Mouse (Mus musculus) limb, embryonic 13.5 days (tissue): ENCODE measurements around the gene C87499. TPM values are rescaled to one million over a fixed set of nuclear protein-coding genes. Genes with fewer than 3 reads are reported as not detected.

Source experiments
- ATAC-seq: fragments of 200-750 bp; cut with Nextera tagmentation; 2 replicates; pipeline ENCODE4 v1.8.0; 2017; ENCODE audit warnings: low read depth, moderate number of reproducible peaks, moderate TSS enrichment; ENCODE audit not compliant: low FRiP score
- H3K27ac ChIP-seq: fragments of 300-500 bp; sonication (generic); 2 replicates; pipeline ENCODE4 v1.5.1; 2015; ENCODE audit warnings: inconsistent platforms, mild to moderate bottlenecking, moderate library complexity
- H3K27me3 ChIP-seq: fragments of 300-500 bp; sonication (generic); 2 replicates; pipeline ENCODE4 v1.6.1; 2015; ENCODE audit warnings: mild to moderate bottlenecking, inconsistent platforms
- H3K36me3 ChIP-seq: fragments of 300-500 bp; sonication (generic); 2 replicates; pipeline ENCODE4 v1.6.1; 2015; ENCODE audit warnings: inconsistent platforms, mild to moderate bottlenecking, moderate library complexity
- H3K4me1 ChIP-seq: fragments of 300-500 bp; sonication (generic); 2 replicates; pipeline ENCODE4 v1.6.1; 2015; ENCODE audit warnings: inconsistent platforms
- H3K4me2 ChIP-seq: fragments of 300-500 bp; sonication (generic); replicated peaks from 2 replicates; pipeline ENCODE4 v1.6.1; 2015; ENCODE audit warnings: inconsistent platforms, mild to moderate bottlenecking, moderate library complexity
- H3K4me3 ChIP-seq: fragments of 300-500 bp; sonication (generic); 2 replicates; pipeline ENCODE4 v1.5.1; 2015; ENCODE audit warnings: moderate library complexity, mild to moderate bottlenecking, inconsistent platforms
- H3K9ac ChIP-seq: fragments of 300-500 bp; sonication (generic); 2 replicates; pipeline ENCODE4 v1.6.1; 2015; ENCODE audit warnings: mild to moderate bottlenecking, inconsistent platforms
- H3K9me3 ChIP-seq: fragments of 300-500 bp; sonication (generic); 2 replicates; pipeline ENCODE4 v1.6.1; 2016; ENCODE audit warnings: inconsistent platforms
- WGBS: fragments of 180-500 bp; shearing (Covaris S2); methylation state at CpG from one replicate; pipeline ENCODE4 v1.1.7; 2015; 5-methylcytosine and 5-hydroxymethylcytosine counted together
- polyA plus RNA-seq: library from polyadenylated mRNA; unstranded; fragments of >200 nt; fragmentation: Nextera tagmentation; extraction: Ambion mirVana; gene quantifications from 2 replicates; pipeline ENCODE4 v1.2.1, GENCODE M21; 2015

C87499 gene
- polyA plus RNA-seq: not detected in 2 replicates

- Histone ChIP-seq H3K36me3 (no peaks in the 10 kb centered on the region), H3K4me1 (no peaks in the 10 kb centered on the region), H3K27ac (no peak within 1 kb of the TSS), H3K27me3 (no peaks in the 10 kb centered on the region), H3K9ac (no peak within 1 kb of the TSS), H3K4me3 (no peak within 1 kb of the TSS), H3K9me3 (no peaks in the 10 kb centered on the region), H3K4me2 (no peak within 1 kb of the TSS)
- WGBS: 88% methylated on average over 4 of the region's 4 CpGs
- no peak for ATAC-seq
These were observed at the start of gene C87499 for GRCm38 (mm10) chr4:88634311-88634710. TSS of gene C87499 (minus strand) at chr4:88634411.

- Histone ChIP-seq H3K4me3 (no peak within 1 kb of the TSS), H3K4me1 (no peaks in the 10 kb centered on the region), H3K9ac (no peak within 1 kb of the TSS), H3K36me3 (no peaks in the 10 kb centered on the region), H3K27me3 (no peaks in the 10 kb centered on the region), H3K4me2 (no peak within 1 kb of the TSS), H3K27ac (no peak within 1 kb of the TSS), H3K9me3 (no peaks in the 10 kb centered on the region)
- ATAC-seq: no peak
- 84% methylated on average over 1 of the region's 1 CpGs for WGBS
These were observed 49.6 kb upstream of the C87499 start, which contains the start of gene Ifna2 for GRCm38 (mm10) chr4:88683812-88684211. TSS of gene Ifna2 (minus strand) at chr4:88683912.

- WGBS: 79% methylated on average over 3 of the region's 3 CpGs
- H3K4me1 ChIP-seq: no peaks in the 10 kb centered on the region
- H3K4me3 ChIP-seq: no peak overlapping the region
- H3K4me2 ChIP-seq: no peak overlapping the region
- no peak for ATAC-seq
- no peaks in the 10 kb centered on the region for H3K9me3 ChIP-seq
- no peak overlapping the region for H3K9ac ChIP-seq
- H3K36me3 ChIP-seq: no peaks in the 10 kb centered on the region
- no peaks in the 10 kb centered on the region for H3K27me3 ChIP-seq
- no peak overlapping the region for H3K27ac ChIP-seq
These were observed 47.1 kb upstream of the C87499 start for GRCm38 (mm10) chr4:88681353-88681752.

- Histone ChIP-seq H3K36me3 (no peaks in the 10 kb centered on the region), H3K4me1 (no peaks in the 10 kb centered on the region), H3K27me3 (no peaks in the 10 kb centered on the region), H3K4me3 (no peak overlapping the region), H3K9me3 (no peaks in the 10 kb centered on the region), H3K4me2 (no peak overlapping the region), H3K9ac (no peak overlapping the region), H3K27ac (no peak overlapping the region)
- WGBS: 48% methylated on average over 8 of the region's 8 CpGs
- no peak for ATAC-seq
These were observed 46.2 kb upstream of the C87499 start for GRCm38 (mm10) chr4:88680362-88680761.

GRCm38 (mm10) chr4:88676824-88677223, 42.6 kb upstream of the C87499 start, which contains the start of gene Ifna16:
TSS of gene Ifna16 (minus strand) at chr4:88676924.
- Histone ChIP-seq H3K27me3 (no peaks in the 10 kb centered on the region), H3K27ac (no peak within 1 kb of the TSS), H3K4me3 (no peak within 1 kb of the TSS), H3K36me3 (no peaks in the 10 kb centered on the region), H3K4me2 (no peak within 1 kb of the TSS), H3K9ac (no peak within 1 kb of the TSS), H3K4me1 (no peaks in the 10 kb centered on the region), H3K9me3 (no peaks in the 10 kb centered on the region)
- ATAC-seq: no peak
- 80% methylated on average over 1 of the region's 1 CpGs for WGBS

GRCm38 (mm10) chr4:88655461-88655860, 21.2 kb upstream of the C87499 start:
- WGBS: 41% methylated on average over 1 of the region's 1 CpGs
- H3K4me2 ChIP-seq: no peak overlapping the region
- no peaks in the 10 kb centered on the region for H3K36me3 ChIP-seq
- H3K9ac ChIP-seq: no peak overlapping the region
- H3K4me3 ChIP-seq: no peak overlapping the region
- no peak overlapping the region for H3K27ac ChIP-seq
- no peaks in the 10 kb centered on the region for H3K27me3 ChIP-seq
- no peaks in the 10 kb centered on the region; the same call in 1 of the 2 replicates for H3K9me3 ChIP-seq
- no peaks in the 10 kb centered on the region for H3K4me1 ChIP-seq
- ATAC-seq: no peak

- H3K27ac ChIP-seq: no peak overlapping the region
- H3K9me3 ChIP-seq: no peaks in the 10 kb centered on the region; the same call in 1 of the 2 replicates
- no peaks in the 10 kb centered on the region for H3K27me3 ChIP-seq
- no peak for ATAC-seq
- H3K9ac ChIP-seq: no peak overlapping the region
- no peaks in the 10 kb centered on the region for H3K36me3 ChIP-seq
- H3K4me2 ChIP-seq: no peak overlapping the region
- no peak overlapping the region for H3K4me3 ChIP-seq
- no peaks in the 10 kb centered on the region for H3K4me1 ChIP-seq
- WGBS: 84% methylated on average over 3 of the region's 3 CpGs
These were observed 19.4 kb upstream of the C87499 start for GRCm38 (mm10) chr4:88653644-88654043.

- 60% methylated on average over 2 of the region's 2 CpGs for WGBS
- H3K36me3 ChIP-seq: no peaks in the 10 kb centered on the region
- no peaks in the 10 kb centered on the region for H3K9me3 ChIP-seq
- H3K4me3 ChIP-seq: no peak within 1 kb of the TSS
- no peak for ATAC-seq
- H3K9ac ChIP-seq: no peak within 1 kb of the TSS
- no peaks in the 10 kb centered on the region for H3K4me1 ChIP-seq
- H3K27ac ChIP-seq: no peak within 1 kb of the TSS
- no peak within 1 kb of the TSS for H3K4me2 ChIP-seq
- no peaks in the 10 kb centered on the region for H3K27me3 ChIP-seq
These were observed 10.1 kb upstream of the C87499 start, which contains the start of gene Ifna13 for GRCm38 (mm10) chr4:88644359-88644758. TSS of gene Ifna13 (minus strand) at chr4:88644459.

- no peaks in the 10 kb centered on the region for H3K4me1 ChIP-seq
- H3K4me3 ChIP-seq: no peak overlapping the region
- H3K9ac ChIP-seq: no peak overlapping the region
- no peak overlapping the region for H3K27ac ChIP-seq
- ATAC-seq: no peak
- no peaks in the 10 kb centered on the region for H3K9me3 ChIP-seq
- H3K36me3 ChIP-seq: no peaks in the 10 kb centered on the region
- 21% methylated on average over 2 of the region's 2 CpGs for WGBS
- H3K27me3 ChIP-seq: no peaks in the 10 kb centered on the region
- no peak overlapping the region for H3K4me2 ChIP-seq
These were observed 8.3 kb upstream of the C87499 start for GRCm38 (mm10) chr4:88642526-88642925.

GRCm38 (mm10) chr4:88641077-88641831, 7.0 kb upstream of the C87499 start:
- ATAC-seq: peak; percentile 92
- 8% methylated on average over 11 of the region's 11 CpGs for WGBS
- Histone ChIP-seq H3K27me3 (no peaks in the 10 kb centered on the region), H3K4me1 (no peaks in the 10 kb centered on the region), H3K36me3 (no peaks in the 10 kb centered on the region), H3K9me3 (no peaks in the 10 kb centered on the region), H3K9ac (peak overlapping the region; percentile 39; the same call in 1 of the 2 replicates), H3K27ac (no peak overlapping the region), H3K4me2 (peak overlapping the region; percentile 58), H3K4me3 (peak overlapping the region; percentile 41)

- Histone ChIP-seq H3K36me3 (no peaks in the 10 kb centered on the region), H3K27me3 (no peaks in the 10 kb centered on the region), H3K4me3 (peak overlapping the region; percentile 41), H3K9me3 (no peaks in the 10 kb centered on the region), H3K4me1 (no peaks in the 10 kb centered on the region), H3K27ac (no peak overlapping the region), H3K4me2 (peak overlapping the region; percentile 58), H3K9ac (peak overlapping the region; percentile 39; the same call in 1 of the 2 replicates)
- WGBS: 59% methylated on average over 8 of the region's 8 CpGs
- ATAC-seq: no peak
These were observed 6.5 kb upstream of the C87499 start for GRCm38 (mm10) chr4:88640704-88641076.

- no peak for ATAC-seq
- Histone ChIP-seq H3K9me3 (no peaks in the 10 kb centered on the region), H3K9ac (no peak within 1 kb of the TSS), H3K36me3 (no peaks in the 10 kb centered on the region), H3K27ac (no peak within 1 kb of the TSS), H3K4me3 (no peak within 1 kb of the TSS), H3K4me2 (no peak within 1 kb of the TSS), H3K4me1 (no peaks in the 10 kb centered on the region), H3K27me3 (no peaks in the 10 kb centered on the region)
These were observed 30.9 kb downstream of the C87499 start, which contains the start of gene Ifna12 for GRCm38 (mm10) chr4:88603276-88603675. TSS of gene Ifna12 (minus strand) at chr4:88603376.

GRCm38 (mm10) chr4:88592285-88592684, 41.9 kb downstream of the C87499 start, which contains the start of gene Ifna9:
TSS of gene Ifna9 (minus strand) at chr4:88592385.
- Histone ChIP-seq H3K4me2 (no peak within 1 kb of the TSS), H3K27me3 (no peaks in the 10 kb centered on the region), H3K4me1 (no peaks in the 10 kb centered on the region), H3K9me3 (no peaks in the 10 kb centered on the region), H3K27ac (no peak within 1 kb of the TSS), H3K36me3 (no peaks in the 10 kb centered on the region), H3K4me3 (no peak within 1 kb of the TSS), H3K9ac (no peak within 1 kb of the TSS)
- WGBS: 84% methylated on average over 1 of the region's 1 CpGs
- no peak for ATAC-seq
